Mouse (Mus musculus) embryonic facial prominence, embryonic 10.5 days (tissue): ENCODE data around the gene Adamts12. TPM values are rescaled to one million over a fixed set of nuclear protein-coding genes. Genes with fewer than 3 reads are reported as not detected.

ENCODE experiments used
- DNase-seq: peaks from one replicate; pipeline ENCODE4 v3.0.0-alpha.2; 2017; ENCODE audit warnings: low spot score
- H3K27ac ChIP-seq: fragments of 300-500 bp; sonication (generic); replicated peaks from 2 replicates; pipeline ENCODE4 v1.5.1; 2016; ENCODE audit warnings: mild to moderate bottlenecking
- H3K27me3 ChIP-seq: fragments of 300-500 bp; sonication (generic); replicated peaks from 2 replicates; pipeline ENCODE4 v1.6.1; 2016; ENCODE audit warnings: low read depth, mild to moderate bottlenecking; ENCODE audit not compliant: poor library complexity, severe bottlenecking
- H3K36me3 ChIP-seq: fragments of 300-500 bp; sonication (generic); replicated peaks from 2 replicates; pipeline ENCODE4 v1.6.1; 2016; ENCODE audit warnings: mild to moderate bottlenecking, moderate library complexity
- H3K4me1 ChIP-seq: fragments of 300-500 bp; sonication (generic); 2 replicates; pipeline ENCODE4 v1.6.1; 2016
- H3K4me3 ChIP-seq: fragments of 300-500 bp; sonication (generic); 2 replicates; pipeline ENCODE4 v1.5.1; 2016; ENCODE audit warnings: mild to moderate bottlenecking, moderate library complexity
- H3K9me3 ChIP-seq: fragments of 300-500 bp; sonication (generic); 2 replicates; pipeline ENCODE4 v1.6.1; 2016; ENCODE audit warnings: mild to moderate bottlenecking
- WGBS: fragments of 180-500 bp; shearing (Covaris S2); methylation state at CpG from one replicate; pipeline ENCODE4 v1.1.7; 2016; 5-methylcytosine and 5-hydroxymethylcytosine counted together
- polyA plus RNA-seq: library from polyadenylated mRNA; unstranded; fragments of >200 nt; fragmentation: Nextera tagmentation; extraction: Ambion mirVana; gene quantifications from 2 replicates; pipeline ENCODE4 v1.2.1, GENCODE M21; 2016

Gene Adamts12
- polyA plus RNA-seq, 1 experiment from 2014 or later: 1.8 TPM

GRCm38 (mm10) chr15:11125361-11125760 lies 60.8 kb downstream of the Adamts12 start:
- no peak overlapping the region for H3K27ac ChIP-seq
- H3K4me1 ChIP-seq: peaks cover 6% of the 10 kb centered on the region
- DNase-seq: no peak
- no peaks in the 10 kb centered on the region for H3K27me3 ChIP-seq
- no peak overlapping the region for H3K4me3 ChIP-seq
- no peaks in the 10 kb centered on the region for H3K36me3 ChIP-seq
- H3K9me3 ChIP-seq: no peaks in the 10 kb centered on the region

GRCm38 (mm10) chr15:11128457-11128856 lies 63.9 kb downstream of the Adamts12 start:
- DNase-seq: no peak
- Histone ChIP-seq H3K36me3 (no peaks in the 10 kb centered on the region), H3K27ac (no peak overlapping the region), H3K9me3 (no peaks in the 10 kb centered on the region), H3K27me3 (no peaks in the 10 kb centered on the region), H3K4me3 (no peak overlapping the region), H3K4me1 (no peaks in the 10 kb centered on the region; the same call in 1 of the 2 replicates)
- 65% methylated on average over 6 of the region's 6 CpGs for WGBS

GRCm38 (mm10) chr15:11132586-11133558 lies 68.3 kb downstream of the Adamts12 start:
- WGBS: 89% methylated on average over 5 of the region's 5 CpGs
- H3K27ac ChIP-seq: no peak overlapping the region
- H3K9me3 ChIP-seq: no peaks in the 10 kb centered on the region
- H3K4me1 ChIP-seq: no peaks in the 10 kb centered on the region
- H3K4me3 ChIP-seq: no peak overlapping the region
- no peaks in the 10 kb centered on the region for H3K27me3 ChIP-seq
- H3K36me3 ChIP-seq: no peaks in the 10 kb centered on the region
- no peak for DNase-seq

GRCm38 (mm10) chr15:11145581-11145980 lies 81.0 kb downstream of the Adamts12 start:
- Histone ChIP-seq H3K36me3 (no peaks in the 10 kb centered on the region), H3K9me3 (no peaks in the 10 kb centered on the region), H3K4me1 (peaks cover 8% of the 10 kb centered on the region), H3K27me3 (no peaks in the 10 kb centered on the region), H3K27ac (no peak overlapping the region), H3K4me3 (no peak overlapping the region)
- no peak for DNase-seq
- WGBS: 72% methylated on average over 3 of the region's 3 CpGs

GRCm38 (mm10) chr15:11159386-11159785 lies 94.8 kb downstream of the Adamts12 start:
- Histone ChIP-seq H3K4me3 (no peak overlapping the region), H3K27me3 (no peaks in the 10 kb centered on the region), H3K4me1 (no peaks in the 10 kb centered on the region), H3K27ac (no peak overlapping the region), H3K9me3 (no peaks in the 10 kb centered on the region), H3K36me3 (no peaks in the 10 kb centered on the region)
- WGBS: 84% methylated on average over 6 of the region's 6 CpGs
- no peak for DNase-seq

GRCm38 (mm10) chr15:11160759-11161158 lies 96.2 kb downstream of the Adamts12 start:
- Histone ChIP-seq H3K4me3 (no peak overlapping the region), H3K27me3 (no peaks in the 10 kb centered on the region), H3K9me3 (no peaks in the 10 kb centered on the region), H3K27ac (no peak overlapping the region), H3K36me3 (no peaks in the 10 kb centered on the region), H3K4me1 (no peaks in the 10 kb centered on the region)
- DNase-seq: no peak
- 59% methylated on average over 2 of the region's 2 CpGs for WGBS

- Histone ChIP-seq H3K27me3 (no peaks in the 10 kb centered on the region), H3K4me3 (no peak overlapping the region), H3K27ac (no peak overlapping the region), H3K36me3 (no peaks in the 10 kb centered on the region), H3K9me3 (no peaks in the 10 kb centered on the region), H3K4me1 (0 out of 2 replicates have a peak, but pooled peaks cover 2% of the 10 kb centered on the region)
- DNase-seq: no peak
- 36% methylated on average over 3 of the region's 3 CpGs for WGBS
Measured at GRCm38 (mm10) chr15:11165883-11166282, 101.3 kb downstream of the Adamts12 start.

- no peak overlapping the region for H3K4me3 ChIP-seq
- H3K27ac ChIP-seq: peak overlapping the region; percentile 66
- H3K9me3 ChIP-seq: no peaks in the 10 kb centered on the region
- H3K36me3 ChIP-seq: no peaks in the 10 kb centered on the region
- 83% methylated on average over 7 of the region's 7 CpGs for WGBS
- no peak for DNase-seq
- H3K27me3 ChIP-seq: no peaks in the 10 kb centered on the region
- peaks cover 31% of the 10 kb centered on the region for H3K4me1 ChIP-seq
Measured at GRCm38 (mm10) chr15:11173884-11174470, 109.4 kb downstream of the Adamts12 start.

- no peak for DNase-seq
- H3K36me3 ChIP-seq: no peaks in the 10 kb centered on the region
- no peaks in the 10 kb centered on the region for H3K9me3 ChIP-seq
- H3K4me1 ChIP-seq: peaks cover 40% of the 10 kb centered on the region
- H3K27me3 ChIP-seq: no peaks in the 10 kb centered on the region
- WGBS: 88% methylated on average over 13 of the region's 13 CpGs
- H3K27ac ChIP-seq: peak overlapping the region; percentile 66; the same call in 1 of the 2 replicates
- no peak overlapping the region for H3K4me3 ChIP-seq
Measured at GRCm38 (mm10) chr15:11174842-11175241, 110.3 kb downstream of the Adamts12 start.

GRCm38 (mm10) chr15:11177448-11177847 lies 112.9 kb downstream of the Adamts12 start:
- peaks cover 43% of the 10 kb centered on the region for H3K4me1 ChIP-seq
- no peaks in the 10 kb centered on the region for H3K9me3 ChIP-seq
- WGBS: 24% methylated on average over 9 of the region's 9 CpGs
- H3K27ac ChIP-seq: peak overlapping the region; percentile 54
- peak; percentile 63 for DNase-seq
- no peak overlapping the region for H3K4me3 ChIP-seq
- H3K36me3 ChIP-seq: no peaks in the 10 kb centered on the region
- H3K27me3 ChIP-seq: no peaks in the 10 kb centered on the region

GRCm38 (mm10) chr15:11179751-11180169 lies 115.2 kb downstream of the Adamts12 start:
- DNase-seq: peak; percentile 45
- Histone ChIP-seq H3K27me3 (no peaks in the 10 kb centered on the region), H3K36me3 (no peaks in the 10 kb centered on the region), H3K4me1 (peaks cover 28% of the 10 kb centered on the region), H3K27ac (no peak overlapping the region), H3K4me3 (no peak overlapping the region), H3K9me3 (no peaks in the 10 kb centered on the region)
- WGBS: 56% methylated on average over 2 of the region's 2 CpGs

GRCm38 (mm10) chr15:11186711-11187110 lies 122.1 kb downstream of the Adamts12 start:
- no peaks in the 10 kb centered on the region for H3K9me3 ChIP-seq
- WGBS: 80% methylated on average over 4 of the region's 4 CpGs
- DNase-seq: no peak
- no peaks in the 10 kb centered on the region for H3K27me3 ChIP-seq
- H3K27ac ChIP-seq: no peak overlapping the region
- no peak overlapping the region for H3K4me3 ChIP-seq
- no peaks in the 10 kb centered on the region for H3K4me1 ChIP-seq
- H3K36me3 ChIP-seq: no peaks in the 10 kb centered on the region

GRCm38 (mm10) chr15:11190447-11190846 lies 125.9 kb downstream of the Adamts12 start:
- no peak overlapping the region for H3K27ac ChIP-seq
- H3K27me3 ChIP-seq: no peaks in the 10 kb centered on the region
- DNase-seq: no peak
- H3K4me1 ChIP-seq: no peaks in the 10 kb centered on the region
- no peaks in the 10 kb centered on the region for H3K9me3 ChIP-seq
- H3K4me3 ChIP-seq: no peak overlapping the region
- no peaks in the 10 kb centered on the region for H3K36me3 ChIP-seq
- 92% methylated on average over 4 of the region's 4 CpGs for WGBS
